Mouse (Mus musculus): Measurements from ENCODE around the gene Hdac4.

DNA sequence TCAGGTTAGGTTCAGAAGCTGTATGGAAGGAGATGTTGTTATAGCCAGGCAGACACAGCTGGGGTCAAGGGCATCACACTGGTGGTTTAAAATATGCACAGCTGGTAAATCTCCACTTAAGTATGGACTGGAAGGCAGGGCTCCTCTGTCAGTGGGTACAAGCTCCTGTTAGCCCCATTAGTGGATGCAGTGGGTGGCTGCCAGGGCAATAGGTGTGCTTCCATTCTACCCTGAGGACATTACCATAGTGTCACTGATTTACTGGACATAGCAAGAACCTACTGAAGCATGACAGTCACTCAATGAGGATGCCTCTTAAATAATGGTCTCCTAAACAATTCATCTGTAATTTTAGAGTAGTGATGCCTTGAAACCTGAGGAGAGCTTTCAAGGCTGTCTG is 203.9 kb downstream of the Hdac4 start:
- TF ChIP-seq CTCF (IDR thresholded peaks at IDR 0.05; ENCODE audit: control insufficient read depth, insufficient read depth, low read length) (no peak), POLR2A (IDR thresholded peaks at IDR 0.05; ENCODE audit: borderline replicate concordance, control insufficient read depth, low read depth, low read length) (no peak)

All from bone marrow, adult 2 months (tissue).